Mouse (Mus musculus) central nervous system, embryonic 14 days (tissue): ENCODE measurements around the gene Dazap2. TPM values are rescaled to one million over a fixed set of nuclear protein-coding genes. Genes with fewer than 3 reads are reported as not detected.

Experiments used
- polyA plus RNA-seq: library from polyadenylated mRNA; depleted of rRNA; stranded (reverse); fragments of >200 nt; gene quantifications from 2 replicates; pipeline ENCODE4 v1.2.3, GENCODE M21; 2012; rRNA removed

The Dazap2 gene
- polyA plus RNA-seq: 142 and 172 TPM in 2 replicates

GRCm38 (mm10) chr15:100614996-100615824, at the start of gene Dazap2:
Dazap2 (plus strand) TSS chr15:100615349.

GRCm38 (mm10) chr15:100599276-100600046, 15.7 kb upstream of the Dazap2 start, which contains the start of gene Pou6f1:
Pou6f1 (minus strand) TSS chr15:100599984.

GRCm38 (mm10) chr15:100636700-100637501, 21.8 kb downstream of the Dazap2 start, which contains the start of gene Smagp:
Smagp (minus strand) TSS chr15:100636940.

GRCm38 (mm10) chr15:100669337-100669736, 54.2 kb downstream of the Dazap2 start, which contains the start of gene Bin2:
Bin2 (minus strand) TSS chr15:100669553.

Other genes with a start within 250 kb of the Dazap2 start
- 0.02 and 0.04 TPM in 2 replicates for gene Gm5475, start 193.2 kb upstream of the Dazap2 start, polyA plus RNA-seq
- gene Slc11a2, start 190.3 kb upstream of the Dazap2 start, polyA plus RNA-seq: 36.7 and 39.2 TPM in 2 replicates
- gene Letmd1, start 146.3 kb upstream of the Dazap2 start, polyA plus RNA-seq: 78.1 and 78.7 TPM in 2 replicates
- gene Csrnp2, start 119.9 kb upstream of the Dazap2 start, polyA plus RNA-seq: 30.1 and 33.6 TPM in 2 replicates
- 29.9 and 31.3 TPM in 2 replicates for gene Tfcp2, start 63.3 kb upstream of the Dazap2 start, polyA plus RNA-seq
- 91.2 and 101 TPM in 2 replicates for gene Pou6f1, start 15.4 kb upstream of the Dazap2 start, polyA plus RNA-seq
- 3.6 and 5.2 TPM in 2 replicates for gene Smagp, start 21.6 kb downstream of the Dazap2 start, polyA plus RNA-seq
- 2.0 TPM in 2 replicates for gene Bin2, start 54.2 kb downstream of the Dazap2 start, polyA plus RNA-seq
- 0.54 and 1.4 TPM in 2 replicates for gene Cela1, start 72.6 kb downstream of the Dazap2 start, polyA plus RNA-seq
- gene Galnt6, start 114.0 kb downstream of the Dazap2 start, polyA plus RNA-seq: 0.18 and 0.20 TPM in 2 replicates
- gene Slc4a8, start 146.4 kb downstream of the Dazap2 start, polyA plus RNA-seq: 21.2 and 22.3 TPM in 2 replicates